Mouse (Mus musculus): ENCODE results near the gene Tmed3. TPM values are rescaled to one million over a fixed set of nuclear protein-coding genes. Genes with fewer than 3 reads are reported as not detected.

Tmed3 gene
- polyA plus RNA-seq (2014; fragmentation: Nextera tagmentation; extraction: Ambion mirVana) = 43.9 and 46.2 TPM in 2 replicates

GRCm38 (mm10) chr9:89704265-89705196, at the start of gene Tmed3:
TSS of gene Tmed3 (minus strand) at chr9:89705068.
- peak within 1 kb of the TSS; percentile 92 for H3K4me2 ChIP-seq (replicated peaks; ENCODE audit: low read depth, low read length)
- peak within 1 kb of the TSS; percentile 67 for H3K27ac ChIP-seq (ENCODE audit: low read depth, low read length)
- H3K9me3 ChIP-seq (ENCODE audit: control insufficient read depth, low read length) = no peaks in the 10 kb centered on the region
- no peaks in the 10 kb centered on the region for H3K27me3 ChIP-seq (ENCODE audit: control insufficient read depth, insufficient read depth, low read length)
- H3K4me1 ChIP-seq (replicated peaks; ENCODE audit: control insufficient read depth, insufficient read depth, low read length) = no peaks in the 10 kb centered on the region
- H3K9ac ChIP-seq (ENCODE audit: low read depth, low read length) = peak within 1 kb of the TSS; percentile 78
- H3K36me3 ChIP-seq (ENCODE audit: control insufficient read depth, insufficient read depth, low read length) = no peaks in the 10 kb centered on the region
- peak within 1 kb of the TSS; percentile 49 for H3K4me3 ChIP-seq (ENCODE audit: low read depth, low read length)
- ATAC-seq (ENCODE audit: low FRiP score) = peak; percentile 99
- 2% methylated on average over 52 of the region's 52 CpGs for WGBS
- DNase-seq (ENCODE audit: low spot score) = peak; percentile 92

- H3K4me2 ChIP-seq (replicated peaks; ENCODE audit: low read depth, low read length) = no peak overlapping the region
- no peaks in the 10 kb centered on the region for H3K9me3 ChIP-seq (ENCODE audit: control insufficient read depth, low read length)
- no peak overlapping the region for H3K27ac ChIP-seq (ENCODE audit: low read depth, low read length)
- H3K27me3 ChIP-seq (ENCODE audit: control insufficient read depth, insufficient read depth, low read length) = peaks cover 9% of the 10 kb centered on the region
- DNase-seq (ENCODE audit: low spot score) (no peak), ATAC-seq (ENCODE audit: low FRiP score) (no peak)
- no peak overlapping the region for H3K9ac ChIP-seq (ENCODE audit: low read depth, low read length)
- H3K4me1 ChIP-seq (replicated peaks; ENCODE audit: control insufficient read depth, insufficient read depth, low read length) = no peaks in the 10 kb centered on the region; the same call in 1 of the 2 replicates
- H3K36me3 ChIP-seq (ENCODE audit: control insufficient read depth, insufficient read depth, low read length) = no peaks in the 10 kb centered on the region
- no peak overlapping the region for H3K4me3 ChIP-seq (ENCODE audit: low read depth, low read length)
Observed at GRCm38 (mm10) chr9:89740041-89740440, 35.2 kb upstream of the Tmed3 start.

- no peak within 1 kb of the TSS for H3K4me2 ChIP-seq (replicated peaks; ENCODE audit: low read depth, low read length)
- DNase-seq (ENCODE audit: low spot score) = peak; percentile 5
Observed at GRCm38 (mm10) chr9:89738295-89738694, 33.4 kb upstream of the Tmed3 start, which contains the start of gene Ankrd34c. TSS of gene Ankrd34c (minus strand) at chr9:89738475.

DNA sequence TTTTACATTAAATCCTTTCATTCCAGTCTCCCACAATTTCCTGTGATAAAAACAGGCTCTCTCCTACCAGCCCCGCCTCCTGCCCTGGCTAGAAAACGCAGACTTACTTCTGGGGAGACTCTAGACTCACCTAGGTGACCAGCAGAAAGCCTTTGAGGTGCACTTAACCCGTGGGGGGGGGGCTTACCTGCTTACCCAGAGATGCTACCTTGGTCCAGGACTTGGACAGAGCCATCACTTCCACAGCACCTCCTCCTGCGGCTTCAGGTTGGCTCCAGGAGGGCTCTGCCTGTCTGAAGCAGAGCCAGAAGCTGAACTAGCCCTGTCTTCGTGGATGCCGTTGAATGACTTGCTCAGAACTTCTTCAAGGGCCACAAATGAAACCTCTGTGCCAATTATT, 33.0 kb upstream of the Tmed3 start:
- Histone ChIP-seq H3K27ac (ENCODE audit: low read depth, low read length) (no peak overlapping the region), H3K36me3 (ENCODE audit: control insufficient read depth, insufficient read depth, low read length) (no peaks in the 10 kb centered on the region), H3K4me2 (replicated peaks; ENCODE audit: low read depth, low read length) (no peak overlapping the region), H3K9ac (ENCODE audit: low read depth, low read length) (no peak overlapping the region), H3K4me3 (ENCODE audit: low read depth, low read length) (no peak overlapping the region), H3K27me3 (ENCODE audit: control insufficient read depth, insufficient read depth, low read length) (peaks cover 9% of the 10 kb centered on the region), H3K9me3 (ENCODE audit: control insufficient read depth, low read length) (no peaks in the 10 kb centered on the region), H3K4me1 (replicated peaks; ENCODE audit: control insufficient read depth, insufficient read depth, low read length) (no peaks in the 10 kb centered on the region; the same call in 1 of the 2 replicates)
- peak; percentile 47; the same call in 1 of the 2 replicates for ATAC-seq (ENCODE audit: low FRiP score)
- DNase-seq (ENCODE audit: low spot score) = peak; percentile 3
- 11% methylated on average over 6 of the region's 6 CpGs for WGBS

More at GRCm38 (mm10) chr9:89738295-89738694, 33.4 kb upstream of the Tmed3 start, which contains the start of gene Ankrd34c:
- H3K27ac ChIP-seq (ENCODE audit: low read depth, low read length) = no peak within 1 kb of the TSS
- no peak within 1 kb of the TSS for H3K9ac ChIP-seq (ENCODE audit: low read depth, low read length)
- H3K4me1 ChIP-seq (replicated peaks; ENCODE audit: control insufficient read depth, insufficient read depth, low read length) = no peaks in the 10 kb centered on the region; the same call in 1 of the 2 replicates
- no peaks in the 10 kb centered on the region for H3K36me3 ChIP-seq (ENCODE audit: control insufficient read depth, insufficient read depth, low read length)
- WGBS = 4% methylated on average over 8 of the region's 8 CpGs
- no peaks in the 10 kb centered on the region for H3K9me3 ChIP-seq (ENCODE audit: control insufficient read depth, low read length)
- H3K4me3 ChIP-seq (ENCODE audit: low read depth, low read length) = no peak within 1 kb of the TSS
- no peak; the same call in 1 of the 2 replicates for ATAC-seq (ENCODE audit: low FRiP score)
- peaks cover 9% of the 10 kb centered on the region for H3K27me3 ChIP-seq (ENCODE audit: control insufficient read depth, insufficient read depth, low read length)

GRCm38 (mm10) chr9:89736932-89737705, 32.3 kb upstream of the Tmed3 start:
- Histone ChIP-seq H3K27me3 (ENCODE audit: control insufficient read depth, insufficient read depth, low read length) (peaks cover 9% of the 10 kb centered on the region), H3K36me3 (ENCODE audit: control insufficient read depth, insufficient read depth, low read length) (no peaks in the 10 kb centered on the region), H3K4me3 (ENCODE audit: low read depth, low read length) (no peak overlapping the region), H3K4me1 (replicated peaks; ENCODE audit: control insufficient read depth, insufficient read depth, low read length) (no peaks in the 10 kb centered on the region; the same call in 1 of the 2 replicates), H3K9ac (ENCODE audit: low read depth, low read length) (no peak overlapping the region), H3K4me2 (replicated peaks; ENCODE audit: low read depth, low read length) (no peak overlapping the region), H3K27ac (ENCODE audit: low read depth, low read length) (no peak overlapping the region), H3K9me3 (ENCODE audit: control insufficient read depth, low read length) (no peaks in the 10 kb centered on the region)
- DNase-seq (ENCODE audit: low spot score) (peak; percentile 67), ATAC-seq (ENCODE audit: low FRiP score) (no peak)
- 7% methylated on average over 20 of the region's 20 CpGs for WGBS

DNA sequence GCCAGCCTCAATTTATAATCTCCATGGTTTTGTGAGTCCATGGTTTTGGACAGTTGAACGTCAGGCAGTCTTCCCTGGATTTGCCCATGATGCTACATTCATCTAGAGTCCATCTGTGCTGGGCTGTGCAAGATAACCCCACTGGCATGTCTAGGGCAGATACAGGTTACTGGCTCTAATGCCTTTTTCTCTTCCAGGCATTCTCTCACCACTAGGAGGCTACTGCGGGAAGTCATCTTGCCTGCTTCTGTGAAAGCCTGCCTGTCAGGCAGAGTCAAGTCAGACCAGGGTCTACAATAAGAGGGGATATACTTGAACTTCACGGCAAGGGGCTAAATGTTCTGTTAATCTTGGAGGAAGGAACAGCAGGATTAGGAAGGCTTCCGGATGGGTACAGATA, 2.0 kb upstream of the Tmed3 start:
- ATAC-seq (ENCODE audit: low FRiP score) = no peak
- DNase-seq (ENCODE audit: low spot score) = peak; percentile 54

DNA sequence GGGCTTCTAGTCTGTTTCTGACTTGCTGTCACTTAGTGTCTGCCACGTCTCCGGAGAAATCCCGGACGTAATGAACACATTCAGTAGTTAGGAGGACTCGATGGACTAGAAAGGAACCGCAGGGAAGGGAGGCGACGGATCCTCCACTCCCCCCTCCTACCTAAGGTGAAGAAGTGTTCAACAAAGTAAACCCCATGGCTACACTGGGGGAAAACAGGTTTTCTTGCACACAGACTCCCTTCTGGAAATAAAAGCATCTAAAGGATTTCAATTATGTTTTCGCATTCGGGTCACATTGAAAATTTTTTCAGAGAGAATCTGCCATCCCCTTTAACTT, 297 bp upstream of the Tmed3 start:
- 10% methylated on average over 10 of the region's 10 CpGs for WGBS
- Histone ChIP-seq H3K36me3 (ENCODE audit: control insufficient read depth, insufficient read depth, low read length) (no peaks in the 10 kb centered on the region), H3K4me3 (ENCODE audit: low read depth, low read length) (peak overlapping the region; percentile 49), H3K9me3 (ENCODE audit: control insufficient read depth, low read length) (no peaks in the 10 kb centered on the region), H3K4me1 (replicated peaks; ENCODE audit: control insufficient read depth, insufficient read depth, low read length) (no peaks in the 10 kb centered on the region), H3K27me3 (ENCODE audit: control insufficient read depth, insufficient read depth, low read length) (no peaks in the 10 kb centered on the region), H3K4me2 (replicated peaks; ENCODE audit: low read depth, low read length) (peak overlapping the region; percentile 92), H3K27ac (ENCODE audit: low read depth, low read length) (peak overlapping the region; percentile 67; the same call in 1 of the 2 replicates), H3K9ac (ENCODE audit: low read depth, low read length) (peak overlapping the region; percentile 78)
- peak; percentile 78 for ATAC-seq (ENCODE audit: low FRiP score)
- no peak for DNase-seq (ENCODE audit: low spot score)

More for the DNA sequence above, 2.0 kb upstream of the Tmed3 start:
- WGBS = 33% methylated on average over 4 of the region's 4 CpGs
- Histone ChIP-seq H3K27ac (ENCODE audit: low read depth, low read length) (no peak overlapping the region), H3K4me2 (replicated peaks; ENCODE audit: low read depth, low read length) (no peak overlapping the region), H3K27me3 (ENCODE audit: control insufficient read depth, insufficient read depth, low read length) (no peaks in the 10 kb centered on the region), H3K4me1 (replicated peaks; ENCODE audit: control insufficient read depth, insufficient read depth, low read length) (no peaks in the 10 kb centered on the region), H3K9ac (ENCODE audit: low read depth, low read length) (no peak overlapping the region), H3K36me3 (ENCODE audit: control insufficient read depth, insufficient read depth, low read length) (no peaks in the 10 kb centered on the region), H3K4me3 (ENCODE audit: low read depth, low read length) (no peak overlapping the region), H3K9me3 (ENCODE audit: control insufficient read depth, low read length) (no peaks in the 10 kb centered on the region)

GRCm38 (mm10) chr9:89700910-89701457, 3.9 kb downstream of the Tmed3 start:
- no peak for ATAC-seq (ENCODE audit: low FRiP score)
- DNase-seq (ENCODE audit: low spot score) = no peak
- no peak overlapping the region for H3K4me3 ChIP-seq (ENCODE audit: low read depth, low read length)
- H3K4me2 ChIP-seq (replicated peaks; ENCODE audit: low read depth, low read length) = no peak overlapping the region
- 96% methylated on average over 2 of the region's 2 CpGs for WGBS
- H3K9me3 ChIP-seq (ENCODE audit: control insufficient read depth, low read length) = no peaks in the 10 kb centered on the region
- no peaks in the 10 kb centered on the region for H3K4me1 ChIP-seq (replicated peaks; ENCODE audit: control insufficient read depth, insufficient read depth, low read length)
- H3K27ac ChIP-seq (ENCODE audit: low read depth, low read length) = no peak overlapping the region
- H3K27me3 ChIP-seq (ENCODE audit: control insufficient read depth, insufficient read depth, low read length) = no peaks in the 10 kb centered on the region
- H3K36me3 ChIP-seq (ENCODE audit: control insufficient read depth, insufficient read depth, low read length) = no peaks in the 10 kb centered on the region
- H3K9ac ChIP-seq (ENCODE audit: low read depth, low read length) = no peak overlapping the region
